In genomic region chr5:114782991-114783390, GRCm38 (mm10) we compare ENCODE assay signal across 19 mouse cellular contexts. TPM values are rescaled to one million over a fixed set of nuclear protein-coding genes. Genes with fewer than 3 reads are reported as not detected.
DNase-seq lines count a peak whose midpoint lies in the region; ATAC-seq and TF ChIP-seq lines count a peak whose summit lies in the region.
"Had no signal": no experiment of that assay in that cellular context is flagged by ENCODE, and none has a peak within 500 bp of the region (broad histone marks: within the 10 kb centered on the region; RNA-seq: fewer than 3 reads in every experiment).

No protein-coding gene starts in this region.

- no peak for TF ChIP-seq POLR2A in CH12.LX (IDR thresholded peaks at IDR 0.05; ENCODE audit: low read depth, low read length)
- TF ChIP-seq POLR2A in MEL (IDR thresholded peaks at IDR 0.05; ENCODE audit: control insufficient read depth in 1 of 2, insufficient read depth in 1 of 2, low read depth in 1 of 2, low read length in 2 of 2, poor library complexity in 1 of 2), result no peak

- dilution Hi-C loops in CH12.LX (cut with MboI; ENCODE audit: extremely low pct_ligation_motif_present, extremely low pct_unique_long_range_greater_than_20kb, low sequenced_read_pairs), result no loop called here

- H3K9ac ChIP-seq in liver, embryonic 11.5 days (ENCODE audit: low read depth, low read length), result no peak overlapping the region
- H3K9ac ChIP-seq in CH12.LX (ENCODE audit: insufficient read depth, low read depth) (no peak overlapping the region), MEL (ENCODE audit: control insufficient read depth, low read depth, low read length, poor library complexity, severe bottlenecking) (peak overlapping the region; percentile 4; the same call in 1 of the 2 replicates)
- no peak overlapping the region for H3K9ac ChIP-seq in liver, embryonic 16.5 days (ENCODE audit: low read depth, low read length)
- H3K9ac ChIP-seq in neural tube, embryonic 15.5 days (replicated peaks), result no peak overlapping the region
- H3K9ac ChIP-seq: embryonic facial prominence, embryonic 15.5 days; hindbrain, embryonic 13.5 days; limb, embryonic 12.5 days had no signal

- TF ChIP-seq CTCF in CH12.LX (conservative IDR thresholded peaks at IDR 0.05 in 1 of 2, IDR thresholded peaks at IDR 0.05 in 1 of 2; ENCODE audit: low read depth in 2 of 2, low read length in 2 of 2) (no peak), MEL (IDR thresholded peaks at IDR 0.05 in 2 of 3, conservative IDR thresholded peaks at IDR 0.05 in 1 of 3; ENCODE audit: control insufficient read depth in 1 of 3, insufficient read depth in 1 of 3, low read depth in 2 of 3, low read length in 3 of 3, poor library complexity in 1 of 3, severe bottlenecking in 1 of 3) (no peak)

- H3K4me2 ChIP-seq in liver, embryonic 11.5 days, result no peak overlapping the region; the same call in 1 of the 2 replicates
- no peak overlapping the region for H3K4me2 ChIP-seq in CH12.LX (ENCODE audit: insufficient read depth, low read depth, poor library complexity, severe bottlenecking)
- no peak overlapping the region for H3K4me2 ChIP-seq in liver, embryonic 16.5 days (ENCODE audit: low read depth, low read length)
- H3K4me2 ChIP-seq in neural tube, embryonic 15.5 days, result no peak overlapping the region
- H3K4me2 ChIP-seq: embryonic facial prominence, embryonic 15.5 days; heart, embryonic 11.5 days; hindbrain, embryonic 13.5 days; limb, embryonic 12.5 days had no signal

- in situ Hi-C loops in CH12.LX (cut with MboI; ENCODE audit: low pct_ligation_motif_present, low pct_unique_long_range_greater_than_20kb, low sequenced_read_pairs), result no loop called here

- H3K27ac ChIP-seq in liver, embryonic 11.5 days (ENCODE audit: low read depth, low read length), result peak overlapping the region; percentile 33; the same call in 1 of the 2 replicates
- peak overlapping the region; percentile 92 for H3K27ac ChIP-seq in CH12.LX (ENCODE audit: insufficient read depth, low read depth)
- peak overlapping the region; percentile 90 for H3K27ac ChIP-seq in MEL (ENCODE audit: control insufficient read depth, low read depth, low read length)
- peak overlapping the region; percentile 25; the same call in 1 of the 2 replicates for H3K27ac ChIP-seq in liver, embryonic 16.5 days (ENCODE audit: low read length)
- no peak overlapping the region for H3K27ac ChIP-seq in neural tube, embryonic 15.5 days (replicated peaks)
- H3K27ac ChIP-seq: embryonic facial prominence, embryonic 15.5 days; hindbrain, embryonic 13.5 days; limb, embryonic 12.5 days; midbrain, embryonic 10.5 days had no signal

- DNase-seq in liver, embryonic 11.5 days (ENCODE audit: low spot score), result no peak
- DNase-seq in liver, result no peak
- no peak for DNase-seq in CH12.LX (ENCODE audit: extremely low read depth)
- no peak for DNase-seq in MEL (ENCODE audit: low read depth, low spot score)
- no peak for DNase-seq in spleen, postnatal 36 days (ENCODE audit: low spot score in 2 of 2)
- DNase-seq: adrenal gland, postnatal 25 days; cerebellum, adult 11 months; cerebellum, adult 9-11 months; heart, postnatal 36 days; kidney, adult 18-20 months; lung, adult 18-20 months had no signal

- TF ChIP-seq EP300 in CH12.LX (IDR thresholded peaks at IDR 0.05; ENCODE audit: low read length), result no peak
- no peak for TF ChIP-seq EP300 in MEL (IDR thresholded peaks at IDR 0.05; ENCODE audit: low read depth in 1 of 2, low read length in 2 of 2)

- 62% methylated on average over 9 of the region's 9 CpGs for WGBS in liver, embryonic 11.5 days
- WGBS in liver, embryonic 16.5 days (ENCODE audit: insufficient replicate concordance), result 42% methylated on average over 9 of the region's 9 CpGs
- WGBS in neural tube, embryonic 15.5 days, result 87% methylated on average over 9 of the region's 9 CpGs

- TF ChIP-seq RAD21 in CH12.LX (IDR thresholded peaks at IDR 0.05; ENCODE audit: low read depth, low read length) (no peak), MEL (IDR thresholded peaks at IDR 0.05; ENCODE audit: low read depth, low read length) (no peak)

- H3K4me3 ChIP-seq in liver, embryonic 11.5 days (ENCODE audit: low read depth, low read length), result no peak overlapping the region
- H3K4me3 ChIP-seq in CH12.LX (replicated peaks in 1 of 3; ENCODE audit: low read depth in 2 of 3, low read length in 2 of 3, poor library complexity in 1 of 3) (no peak overlapping the region), MEL (ENCODE audit: control insufficient read depth in 1 of 2, insufficient read depth in 1 of 2, low read depth in 2 of 2, low read length in 2 of 2) (no peak overlapping the region)
- H3K4me3 ChIP-seq in liver, embryonic 16.5 days (ENCODE audit: low read depth, low read length), result no peak overlapping the region
- no peak overlapping the region for H3K4me3 ChIP-seq in neural tube, embryonic 15.5 days (replicated peaks)
- H3K4me3 ChIP-seq: embryonic facial prominence, embryonic 15.5 days; hindbrain, embryonic 13.5 days; limb, embryonic 12.5 days; midbrain, embryonic 10.5 days had no signal

- H3K79me2 ChIP-seq in CH12.LX (replicated peaks; ENCODE audit: control insufficient read depth, extremely low read depth, insufficient read depth, poor library complexity, severe bottlenecking) (peaks cover 9% of the 10 kb centered on the region), MEL (ENCODE audit: control insufficient read depth, insufficient read depth, low read length, poor library complexity) (peaks cover 61% of the 10 kb centered on the region)

- H3K9me3 ChIP-seq in liver, embryonic 11.5 days (ENCODE audit: control insufficient read depth, low read length), result no peaks in the 10 kb centered on the region
- H3K9me3 ChIP-seq in CH12.LX (replicated peaks; ENCODE audit: low read length), result no peaks in the 10 kb centered on the region
- no peaks in the 10 kb centered on the region for H3K9me3 ChIP-seq in MEL (replicated peaks; ENCODE audit: insufficient read depth, low read length)
- no peaks in the 10 kb centered on the region for H3K9me3 ChIP-seq in liver, embryonic 16.5 days (replicated peaks; ENCODE audit: control insufficient read depth, low read length)
- H3K9me3 ChIP-seq in neural tube, embryonic 15.5 days (replicated peaks), result no peaks in the 10 kb centered on the region
- H3K9me3 ChIP-seq: embryonic facial prominence, embryonic 15.5 days; hindbrain, embryonic 13.5 days; limb, embryonic 12.5 days; midbrain, embryonic 10.5 days had no signal

- peaks cover 73% of the 10 kb centered on the region for H3K4me1 ChIP-seq in liver, embryonic 11.5 days (replicated peaks; ENCODE audit: control insufficient read depth, insufficient read depth, low read length)
- peaks cover 36 to 91% of the 10 kb centered on the region in 2 experiments for H3K4me1 ChIP-seq in CH12.LX (ENCODE audit: control insufficient read depth in 1 of 2, insufficient read depth in 2 of 2)
- H3K4me1 ChIP-seq in MEL (ENCODE audit: control insufficient read depth in 1 of 2, insufficient read depth in 2 of 2, low read length in 2 of 2), result peaks cover 37 to 63% of the 10 kb centered on the region in 2 experiments
- H3K4me1 ChIP-seq in liver, embryonic 16.5 days (ENCODE audit: control insufficient read depth, low read depth, low read length), result peaks cover 66% of the 10 kb centered on the region
- peaks cover 34% of the 10 kb centered on the region for H3K4me1 ChIP-seq in neural tube, embryonic 15.5 days
- H3K4me1 ChIP-seq: embryonic facial prominence, embryonic 15.5 days; limb, embryonic 12.5 days had no signal

- no peak for ATAC-seq in liver, embryonic 11.5 days (replicated peaks; ENCODE audit: low FRiP score)
- no peak for ATAC-seq in liver, embryonic 16.5 days (ENCODE audit: low read depth)
- no peak for ATAC-seq in neural tube, embryonic 15.5 days (ENCODE audit: low FRiP score)
- ATAC-seq: forebrain, embryonic 14.5 days had no signal

- no peaks in the 10 kb centered on the region; the same call in 1 of the 2 replicates for H3K36me3 ChIP-seq in liver, embryonic 11.5 days (ENCODE audit: control insufficient read depth, insufficient read depth, low read length)
- H3K36me3 ChIP-seq in CH12.LX (replicated peaks in 1 of 2; ENCODE audit: control insufficient read depth in 1 of 2, insufficient read depth in 1 of 2, low read length in 1 of 2) (peaks cover 19 to 38% of the 10 kb centered on the region in 2 experiments), MEL (ENCODE audit: control insufficient read depth in 1 of 2, insufficient read depth in 2 of 2, low read length in 2 of 2) (peaks cover 4 to 57% of the 10 kb centered on the region in 2 experiments)
- peaks cover 12% of the 10 kb centered on the region for H3K36me3 ChIP-seq in liver, embryonic 16.5 days (ENCODE audit: control insufficient read depth, insufficient read depth)
- H3K36me3 ChIP-seq in neural tube, embryonic 15.5 days, result peaks cover 21% of the 10 kb centered on the region

- H3K27me3 ChIP-seq in liver, embryonic 11.5 days (replicated peaks; ENCODE audit: control insufficient read depth, insufficient read depth, low read length), result no peaks in the 10 kb centered on the region
- H3K27me3 ChIP-seq in CH12.LX (replicated peaks), result no peaks in the 10 kb centered on the region
- H3K27me3 ChIP-seq in MEL (ENCODE audit: control insufficient read depth in 1 of 2, insufficient read depth in 2 of 2, low read length in 2 of 2), result no peaks in the 10 kb centered on the region
- no peaks in the 10 kb centered on the region for H3K27me3 ChIP-seq in liver, embryonic 16.5 days (ENCODE audit: control insufficient read depth, insufficient read depth, low read depth, low read length)
- no peaks in the 10 kb centered on the region for H3K27me3 ChIP-seq in neural tube, embryonic 15.5 days (replicated peaks)
- H3K27me3 ChIP-seq: embryonic facial prominence, embryonic 15.5 days; hindbrain, embryonic 13.5 days; limb, embryonic 12.5 days had no signal

RNA-seq across cellular contexts. Expression of gene Git2, which starts 7.7 kb away (rescaled TPM):
- polyA plus RNA-seq in liver, embryonic 11.5 days (2014; fragmentation: Nextera tagmentation; extraction: Ambion mirVana), result 37.5 and 46.1 TPM in 2 replicates
- total RNA-seq in CH12.LX (2012; rRNA removed), result 19.3 and 22.1 TPM in 2 replicates
- 9.4 and 12.3 TPM in 2 replicates for total RNA-seq in CH12.LX (2014; rRNA removed)
- polyA plus RNA-seq in CH12.LX (2012; ENCODE audit: insufficient read length, low read depth), result 25.5 and 29.4 TPM in 2 replicates
- 24.0 and 29.1 TPM in 2 replicates for total RNA-seq in MEL (2012; rRNA removed)
- polyA plus RNA-seq in MEL (2012; ENCODE audit: insufficient read depth in 1 of 2, insufficient read length in 2 of 2, low read depth in 1 of 2, low replicate concordance in 2 of 2, missing spikeins in 1 of 2), result 10 to 100 TPM; 64.9 to 71.7 TPM
- polyA plus RNA-seq in liver, embryonic 16.5 days (2015; fragmentation: Nextera tagmentation; extraction: Ambion mirVana), result 15.4 and 16.1 TPM in 2 replicates
- polyA plus RNA-seq in neural tube, embryonic 15.5 days (2015; fragmentation: Nextera tagmentation; extraction: Ambion mirVana), result 47.7 and 53.4 TPM in 2 replicates

RNA-seq across cellular contexts. Expression of gene Ankrd13a, which starts 8.5 kb away (rescaled TPM):
- 81.2 and 96.5 TPM in 2 replicates for polyA plus RNA-seq in liver, embryonic 11.5 days (2014; fragmentation: Nextera tagmentation; extraction: Ambion mirVana)
- total RNA-seq in CH12.LX (2012; rRNA removed), result 73.8 and 82.3 TPM in 2 replicates
- total RNA-seq in CH12.LX (2014; rRNA removed), result 80.8 and 89.4 TPM in 2 replicates
- polyA plus RNA-seq in CH12.LX (2012; ENCODE audit: insufficient read length, low read depth), result 121 and 123 TPM in 2 replicates
- 140 and 180 TPM in 2 replicates for total RNA-seq in MEL (2012; rRNA removed)
- 100 to 1,000 TPM; 110 to 184 TPM for polyA plus RNA-seq in MEL (2012; ENCODE audit: insufficient read depth in 1 of 2, insufficient read length in 2 of 2, low read depth in 1 of 2, low replicate concordance in 2 of 2, missing spikeins in 1 of 2)
- 10.0 and 11.8 TPM in 2 replicates for polyA plus RNA-seq in liver, embryonic 16.5 days (2015; fragmentation: Nextera tagmentation; extraction: Ambion mirVana)
- polyA plus RNA-seq in neural tube, embryonic 15.5 days (2015; fragmentation: Nextera tagmentation; extraction: Ambion mirVana), result 30.3 and 41.1 TPM in 2 replicates

RNA-seq across cellular contexts. Expression of gene 1500011B03Rik, which starts 40.3 kb away (rescaled TPM):
- 70.3 and 75.6 TPM in 2 replicates for polyA plus RNA-seq in liver, embryonic 11.5 days (2014; fragmentation: Nextera tagmentation; extraction: Ambion mirVana)
- total RNA-seq in CH12.LX (2012; rRNA removed) (15.5 and 17.5 TPM in 2 replicates), CH12.LX (2014; rRNA removed) (39.1 and 39.7 TPM in 2 replicates), MEL (2012; rRNA removed) (47.7 and 56.0 TPM in 2 replicates)
- polyA plus RNA-seq in CH12.LX (2012; ENCODE audit: insufficient read length, low read depth) (31.4 and 35.5 TPM in 2 replicates), MEL (2012; ENCODE audit: insufficient read depth in 1 of 2, insufficient read length in 2 of 2, low read depth in 1 of 2, low replicate concordance in 2 of 2, missing spikeins in 1 of 2) (10 to 100 TPM in 1 of 2 experiments, not detected in 1; 75.2 TPM)
- 19.4 and 22.7 TPM in 2 replicates for polyA plus RNA-seq in liver, embryonic 16.5 days (2015; fragmentation: Nextera tagmentation; extraction: Ambion mirVana)
- 254 and 302 TPM in 2 replicates for polyA plus RNA-seq in neural tube, embryonic 15.5 days (2015; fragmentation: Nextera tagmentation; extraction: Ambion mirVana)
